Comparison of ENCODE assay signal across 16 mouse cellular contexts in genomic region chr7:49200270-49200669, GRCm38 (mm10).
DNase-seq lines count a peak whose midpoint lies in the region; ATAC-seq and TF ChIP-seq lines count a peak whose summit lies in the region.
"Had no signal": no experiment of that assay in that cellular context is flagged by ENCODE, and none has a peak within 500 bp of the region (broad histone marks: within the 10 kb centered on the region; RNA-seq: fewer than 3 reads in every experiment).

No protein-coding gene starts in this region.

- peak overlapping the region; percentile 85 for H3K27ac ChIP-seq in forebrain, embryonic 15.5 days (replicated peaks)
- H3K27ac ChIP-seq in forebrain, embryonic 10.5 days, result no peak overlapping the region
- 0 out of 2 replicates have a peak overlapping the region, but pooled peaks have one; percentile 2 for H3K27ac ChIP-seq in hindbrain, embryonic 15.5 days (replicated peaks)
- H3K27ac ChIP-seq in hindbrain, embryonic 10.5 days, result no peak overlapping the region
- H3K27ac ChIP-seq in MEL (ENCODE audit: control insufficient read depth, low read depth, low read length), result no peak overlapping the region
- H3K27ac ChIP-seq: embryonic facial prominence, embryonic 10.5 days had no signal

- H3K4me3 ChIP-seq in forebrain, embryonic 15.5 days, result no peak overlapping the region
- H3K4me3 ChIP-seq in forebrain, embryonic 10.5 days, result no peak overlapping the region
- no peak overlapping the region for H3K4me3 ChIP-seq in hindbrain, embryonic 15.5 days
- H3K4me3 ChIP-seq in hindbrain, embryonic 10.5 days, result no peak overlapping the region
- H3K4me3 ChIP-seq in MEL (ENCODE audit: control insufficient read depth in 1 of 2, insufficient read depth in 1 of 2, low read depth in 2 of 2, low read length in 2 of 2), result no peak overlapping the region
- H3K4me3 ChIP-seq: embryonic facial prominence, embryonic 10.5 days; heart, embryonic 12.5 days had no signal

- H3K9ac ChIP-seq in forebrain, embryonic 15.5 days (replicated peaks), result no peak overlapping the region
- H3K9ac ChIP-seq in hindbrain, embryonic 15.5 days, result no peak overlapping the region
- H3K9ac ChIP-seq in MEL (ENCODE audit: control insufficient read depth, low read depth, low read length, poor library complexity, severe bottlenecking), result no peak overlapping the region
- H3K9ac ChIP-seq: heart, embryonic 12.5 days had no signal

- TF ChIP-seq RAD21 in MEL (IDR thresholded peaks at IDR 0.05; ENCODE audit: low read depth, low read length), result no peak

- WGBS in forebrain, embryonic 15.5 days, result 86% methylated on average over 6 of the region's 6 CpGs
- WGBS in forebrain, embryonic 10.5 days, result 93% methylated on average over 6 of the region's 6 CpGs
- 88% methylated on average over 6 of the region's 6 CpGs for WGBS in hindbrain, embryonic 15.5 days
- 91% methylated on average over 6 of the region's 6 CpGs for WGBS in hindbrain, embryonic 10.5 days

- no peaks in the 10 kb centered on the region for H3K9me3 ChIP-seq in forebrain, embryonic 15.5 days
- H3K9me3 ChIP-seq in forebrain, embryonic 10.5 days, result no peaks in the 10 kb centered on the region
- no peaks in the 10 kb centered on the region for H3K9me3 ChIP-seq in hindbrain, embryonic 15.5 days
- no peaks in the 10 kb centered on the region for H3K9me3 ChIP-seq in hindbrain, embryonic 10.5 days
- H3K9me3 ChIP-seq in MEL (replicated peaks; ENCODE audit: insufficient read depth, low read length), result no peaks in the 10 kb centered on the region
- H3K9me3 ChIP-seq: embryonic facial prominence, embryonic 10.5 days; heart, embryonic 12.5 days had no signal

- H3K4me2 ChIP-seq in forebrain, embryonic 15.5 days (replicated peaks), result no peak overlapping the region
- no peak overlapping the region for H3K4me2 ChIP-seq in hindbrain, embryonic 15.5 days
- H3K4me2 ChIP-seq: heart, embryonic 12.5 days had no signal

- TF ChIP-seq CTCF in MEL (IDR thresholded peaks at IDR 0.05 in 2 of 3, conservative IDR thresholded peaks at IDR 0.05 in 1 of 3; ENCODE audit: control insufficient read depth in 1 of 3, insufficient read depth in 1 of 3, low read depth in 2 of 3, low read length in 3 of 3, poor library complexity in 1 of 3, severe bottlenecking in 1 of 3), result no peak

- no peaks in the 10 kb centered on the region for H3K27me3 ChIP-seq in forebrain, embryonic 15.5 days
- no peaks in the 10 kb centered on the region for H3K27me3 ChIP-seq in forebrain, embryonic 10.5 days (ENCODE audit: poor library complexity, severe bottlenecking)
- no peaks in the 10 kb centered on the region for H3K27me3 ChIP-seq in hindbrain, embryonic 15.5 days
- H3K27me3 ChIP-seq in hindbrain, embryonic 10.5 days (ENCODE audit: insufficient read depth, poor library complexity, severe bottlenecking), result no peaks in the 10 kb centered on the region
- peaks cover 0 to 1% of the 10 kb centered on the region in 2 experiments; a peak in 1 of 4 replicates for H3K27me3 ChIP-seq in MEL (ENCODE audit: control insufficient read depth in 1 of 2, insufficient read depth in 2 of 2, low read length in 2 of 2)
- H3K27me3 ChIP-seq: Patski had no signal

- TF ChIP-seq EP300 in MEL (IDR thresholded peaks at IDR 0.05; ENCODE audit: low read depth in 1 of 2, low read length in 2 of 2), result no peak

- no peak for DNase-seq in forebrain, embryonic 10.5 days (ENCODE audit: extremely low spot score, low spot score)
- no peak for DNase-seq in hindbrain, embryonic 10.5 days (ENCODE audit: low spot score)
- peak; percentile 4 for DNase-seq in MEL (ENCODE audit: low read depth, low spot score)
- no peak for DNase-seq in right cerebral cortex, adult 2 months (ENCODE audit: low spot score in 2 of 2)
- DNase-seq in B cell, adult 2 months, result no peak
- DNase-seq: adrenal gland, adult 2 months; adrenal gland, postnatal 25 days; cerebellum, adult 2 months; gastrocnemius, postnatal 25 days; kidney, adult 8-10 months had no signal

- H3K4me1 ChIP-seq in forebrain, embryonic 15.5 days, result peaks cover 21% of the 10 kb centered on the region; the same call in 1 of the 2 replicates
- H3K4me1 ChIP-seq in forebrain, embryonic 10.5 days, result no peaks in the 10 kb centered on the region
- H3K4me1 ChIP-seq in hindbrain, embryonic 15.5 days (replicated peaks), result peaks cover 30% of the 10 kb centered on the region
- peaks cover 19% of the 10 kb centered on the region for H3K4me1 ChIP-seq in hindbrain, embryonic 10.5 days (replicated peaks)
- H3K4me1 ChIP-seq in MEL (ENCODE audit: control insufficient read depth in 1 of 2, insufficient read depth in 2 of 2, low read length in 2 of 2), result no peaks in the 10 kb centered on the region

- H3K36me3 ChIP-seq in forebrain, embryonic 15.5 days, result no peaks in the 10 kb centered on the region
- H3K36me3 ChIP-seq in forebrain, embryonic 10.5 days (replicated peaks), result no peaks in the 10 kb centered on the region
- no peaks in the 10 kb centered on the region for H3K36me3 ChIP-seq in hindbrain, embryonic 15.5 days
- no peaks in the 10 kb centered on the region for H3K36me3 ChIP-seq in hindbrain, embryonic 10.5 days
- no peaks in the 10 kb centered on the region for H3K36me3 ChIP-seq in MEL (ENCODE audit: control insufficient read depth in 1 of 2, insufficient read depth in 2 of 2, low read length in 2 of 2)
- H3K36me3 ChIP-seq: embryonic facial prominence, embryonic 10.5 days; heart, embryonic 12.5 days had no signal

- no peak for TF ChIP-seq POLR2A in MEL (IDR thresholded peaks at IDR 0.05; ENCODE audit: control insufficient read depth in 1 of 2, insufficient read depth in 1 of 2, low read depth in 1 of 2, low read length in 2 of 2, poor library complexity in 1 of 2)

- H3K79me2 ChIP-seq in MEL (ENCODE audit: control insufficient read depth, insufficient read depth, low read length, poor library complexity), result no peaks in the 10 kb centered on the region

- ATAC-seq in forebrain, embryonic 15.5 days (replicated peaks), result no peak
- no peak for ATAC-seq in hindbrain, embryonic 15.5 days (ENCODE audit: low FRiP score, low read depth)
- ATAC-seq: intestine, postnatal 0 days; Patski had no signal

TF ChIP-seq in MEL, 35 proteins besides CTCF, POLR2A, EP300 and RAD21:
- TF ChIP-seq POLR2AphosphoS2 (IDR thresholded peaks at IDR 0.05; ENCODE audit: low read length) (no peak), MXI1 (IDR thresholded peaks at IDR 0.05; ENCODE audit: low read depth, low read length) (no peak), ZC3H11A (IDR thresholded peaks at IDR 0.05; ENCODE audit: low read depth, low read length) (no peak), ETS1 (IDR thresholded peaks at IDR 0.05; ENCODE audit: low read depth, low read length) (no peak), NELFE (IDR thresholded peaks at IDR 0.05; ENCODE audit: low read depth, low read length) (no peak), MAFK (IDR thresholded peaks at IDR 0.05; ENCODE audit: borderline replicate concordance, low read depth, low read length) (no peak), E2F4 (IDR thresholded peaks at IDR 0.05; ENCODE audit: borderline replicate concordance, low read depth, low read length) (no peak), USF2 (IDR thresholded peaks at IDR 0.05; ENCODE audit: borderline replicate concordance in 1 of 2, insufficient read depth in 1 of 2, low read depth in 1 of 2, low read length in 2 of 2) (no peak), MAZ (IDR thresholded peaks at IDR 0.05; ENCODE audit: low read depth, low read length) (no peak), MAX (IDR thresholded peaks at IDR 0.05; ENCODE audit: low read length) (no peak), MYC (IDR thresholded peaks at IDR 0.05; ENCODE audit: low read depth, low read length) (no peak), CHD1 (IDR thresholded peaks at IDR 0.05; ENCODE audit: low read depth, low read length) (no peak), MEF2A (IDR thresholded peaks at IDR 0.05; ENCODE audit: extremely low read depth, insufficient replicate concordance, low read depth, low read length, poor library complexity, severe bottlenecking) (no peak)
TF ChIP-seq in MEL: peak in this region for 0.

Comparison
In these comparisons a context has a peak if more than half of its experiments do, and no peak if none do; other contexts are left out.
1. H3K27ac ChIP-seq: peak in forebrain, embryonic 15.5 days (single experiment) and hindbrain, embryonic 15.5 days (single experiment); none in forebrain, embryonic 10.5 days (single experiment), hindbrain, embryonic 10.5 days (single experiment) and MEL (single experiment).